Mouse (Mus musculus) G1E (cell line): ENCODE measurements around the gene Tenm2.

Experiments
- CTCF ChIP-seq: IDR thresholded peaks from 2 replicates; pipeline ENCODE4 v1.5.1; 2012; ENCODE audit warnings: low read depth, low read length, inconsistent platforms, mixed read lengths
- GATA1 ChIP-seq: IDR thresholded peaks from 2 replicates; pipeline ENCODE4 v1.6.1; 2012; ENCODE audit warnings: borderline replicate concordance, low read length, inconsistent platforms, mixed read lengths
- POLR2AphosphoS5 ChIP-seq: IDR thresholded peaks from 2 replicates; pipeline ENCODE4 v1.6.1; 2012; ENCODE audit warnings: low read depth, low read length, inconsistent platforms; ENCODE audit not compliant: insufficient replicate concordance

- TF ChIP-seq CTCF (no peak), POLR2AphosphoS5 (no peak), GATA1 (no peak)
Observed at GRCm38 (mm10) chr11:35982734-35983133, 1253.0 kb downstream of the Tenm2 start.
